Mouse (Mus musculus) R1 (cell line): ENCODE measurements at regions not wholly inside any gene's neighbourhood (a gene's known extent, or its start where the extent isn't known, plus 50 kb on each side); places are given as distances from the start of the nearest gene placed in this dataset.

Experiments used
- DNase-seq: peaks from one replicate; pipeline ENCODE4 v3.0.0-alpha.2; 2018; ENCODE audit warnings: low read depth, low spot score

GRCm38 (mm10) chr7:75398904-75399724 is 56.2 kb upstream of the Akap13 start:
- DNase-seq: peak; percentile 61

- DNase-seq: no peak
Observed at GRCm38 (mm10) chr7:75400471-75400870, 54.9 kb upstream of the Akap13 start.

- no peak for DNase-seq
Observed at GRCm38 (mm10) chr7:75404955-75405354, 50.4 kb upstream of the Akap13 start.
